7 mouse cellular contexts compared by ENCODE assay signal in the genomic region with DNA sequence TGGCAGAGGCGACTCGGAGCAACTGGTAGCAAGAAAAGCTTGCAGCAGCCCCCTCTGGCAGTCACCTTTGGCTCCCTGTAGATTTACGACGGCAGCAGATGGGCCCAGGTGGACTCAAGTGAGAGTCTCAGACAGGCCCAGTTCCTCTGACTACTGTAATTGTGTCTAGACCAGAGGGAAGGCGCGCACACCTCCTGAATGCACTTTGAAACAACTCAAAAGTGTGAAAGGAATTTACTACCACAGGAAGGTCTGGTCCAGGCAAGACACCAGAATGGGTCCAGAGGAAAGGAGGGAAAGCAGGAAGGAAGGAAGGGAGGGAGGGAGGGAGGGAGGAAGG.
DNase-seq lines count a peak whose midpoint lies in the region; ATAC-seq and TF ChIP-seq lines count a peak whose summit lies in the region.

No protein-coding gene starts in this region.

- H3K9ac ChIP-seq in lung, embryonic 16.5 days (ENCODE audit: low read length): peak overlapping the region; percentile 58
- peak overlapping the region; percentile 47 for H3K9ac ChIP-seq in forebrain, embryonic 14.5 days (ENCODE audit: low read length)
- no peak overlapping the region; the same call in 1 of the 2 replicates for H3K9ac ChIP-seq in limb, embryonic 12.5 days (replicated peaks)

- no peak for TF ChIP-seq POLR2A in olfactory bulb, adult 2 months (IDR thresholded peaks at IDR 0.05; ENCODE audit: insufficient read depth, low read depth, low read length)

- TF ChIP-seq CTCF in olfactory bulb, adult 2 months (IDR thresholded peaks at IDR 0.05; ENCODE audit: insufficient read depth, low read depth, low read length): no peak

- H3K36me3 ChIP-seq in lung, embryonic 16.5 days (ENCODE audit: control insufficient read depth, insufficient read depth, low read length): no peaks in the 10 kb centered on the region
- H3K36me3 ChIP-seq in forebrain, embryonic 14.5 days (ENCODE audit: control insufficient read depth, insufficient read depth, low read length): no peaks in the 10 kb centered on the region
- no peaks in the 10 kb centered on the region for H3K36me3 ChIP-seq in limb, embryonic 12.5 days

- H3K9me3 ChIP-seq in lung, embryonic 16.5 days (ENCODE audit: control insufficient read depth, low read length): no peaks in the 10 kb centered on the region
- H3K9me3 ChIP-seq in forebrain, embryonic 14.5 days (replicated peaks; ENCODE audit: control insufficient read depth, low read length): no peaks in the 10 kb centered on the region
- H3K9me3 ChIP-seq in limb, embryonic 12.5 days: no peaks in the 10 kb centered on the region

- H3K4me2 ChIP-seq in lung, embryonic 16.5 days (ENCODE audit: low read depth, low read length): peak overlapping the region; percentile 68
- H3K4me2 ChIP-seq in forebrain, embryonic 14.5 days (ENCODE audit: low read length): peak overlapping the region; percentile 52
- H3K4me2 ChIP-seq in limb, embryonic 12.5 days: peak overlapping the region; percentile 57

- H3K4me3 ChIP-seq in lung, embryonic 16.5 days (ENCODE audit: low read length): peak overlapping the region; percentile 43
- H3K4me3 ChIP-seq in forebrain, embryonic 14.5 days (ENCODE audit: low read depth, low read length): peak overlapping the region; percentile 23; the same call in 1 of the 2 replicates
- H3K4me3 ChIP-seq in limb, embryonic 12.5 days (replicated peaks): peak overlapping the region; percentile 28
- H3K4me3 ChIP-seq in olfactory bulb, adult 2 months (ENCODE audit: insufficient read depth, low read depth, low read length): peak overlapping the region; percentile 31; the same call in 1 of the 2 replicates

- peaks cover 19% of the 10 kb centered on the region for H3K4me1 ChIP-seq in lung, embryonic 16.5 days (replicated peaks; ENCODE audit: control insufficient read depth, insufficient read depth, low read length)
- peaks cover 22% of the 10 kb centered on the region for H3K4me1 ChIP-seq in forebrain, embryonic 14.5 days (ENCODE audit: control insufficient read depth, insufficient read depth, low read length)
- peaks cover 42% of the 10 kb centered on the region for H3K4me1 ChIP-seq in limb, embryonic 12.5 days (replicated peaks)
- H3K4me1 ChIP-seq in olfactory bulb, adult 2 months (ENCODE audit: control insufficient read depth, insufficient read depth, low read length): peaks cover 16% of the 10 kb centered on the region

- H3K27ac ChIP-seq in lung, embryonic 16.5 days (ENCODE audit: low read length): peak overlapping the region; percentile 58
- H3K27ac ChIP-seq in forebrain, embryonic 14.5 days (ENCODE audit: low read depth, low read length): peak overlapping the region; percentile 54
- peak overlapping the region; percentile 91 for H3K27ac ChIP-seq in limb, embryonic 12.5 days
- no peak overlapping the region for H3K27ac ChIP-seq in olfactory bulb, adult 2 months (ENCODE audit: insufficient read depth, low read depth, low read length)

- WGBS in lung, embryonic 16.5 days: 25% methylated on average over 6 of the region's 6 CpGs
- 21% methylated on average over 6 of the region's 6 CpGs for WGBS in forebrain, embryonic 14.5 days
- under 1% methylated on average over 6 of the region's 6 CpGs for WGBS in limb, embryonic 12.5 days
- WGBS in olfactory bulb, adult 2 months: 49% methylated on average over 6 of the region's 6 CpGs

- H3K27me3 ChIP-seq in lung, embryonic 16.5 days (ENCODE audit: control insufficient read depth, insufficient read depth, low read depth, low read length): no peaks in the 10 kb centered on the region
- no peaks in the 10 kb centered on the region for H3K27me3 ChIP-seq in forebrain, embryonic 14.5 days (replicated peaks; ENCODE audit: control insufficient read depth, insufficient read depth, low read length)
- 0 out of 2 replicates have a peak, but pooled peaks cover 4% of the 10 kb centered on the region for H3K27me3 ChIP-seq in limb, embryonic 12.5 days

- ATAC-seq in lung, embryonic 16.5 days (ENCODE audit: low read depth): peak; percentile 21; the same call in 1 of the 2 replicates
- no peak for ATAC-seq in forebrain, embryonic 14.5 days
- peak; percentile 61; the same call in 1 of the 2 replicates for ATAC-seq in limb, embryonic 12.5 days (ENCODE audit: insufficient number of reproducible peaks, insufficient read depth, low FRiP score, low TSS enrichment, low read depth)

- no peak for DNase-seq in lung, postnatal 14 days
- DNase-seq in forebrain, embryonic 14.5 days (ENCODE audit: low spot score): no peak
- DNase-seq in cerebellum, postnatal 4 days (ENCODE audit: low spot score in 2 of 2): no peak
- no peak for DNase-seq in cerebellum, adult 9-10 months
